Mouse (Mus musculus) stomach, embryonic 16.5 days (tissue): ENCODE data around the gene Tssc4. TPM values are rescaled to one million over a fixed set of nuclear protein-coding genes. Genes with fewer than 3 reads are reported as not detected.

Experiments used
- ATAC-seq: fragments of 200-750 bp; cut with Nextera tagmentation; 2 replicates; pipeline ENCODE4 v1.8.0; 2017; ENCODE audit warnings: moderate number of reproducible peaks, moderate TSS enrichment; ENCODE audit not compliant: insufficient read depth, low FRiP score
- H3K27ac ChIP-seq: fragments of 300-500 bp; sonication (generic); 2 replicates; pipeline ENCODE4 v1.5.1; 2014; ENCODE audit warnings: low read length
- H3K27me3 ChIP-seq: fragments of 300-500 bp; sonication (generic); 2 replicates; pipeline ENCODE4 v1.6.1; 2014; ENCODE audit warnings: low read length, control low read depth, mixed read lengths; ENCODE audit not compliant: control insufficient read depth, insufficient read depth
- H3K36me3 ChIP-seq: fragments of 300-500 bp; sonication (generic); 2 replicates; pipeline ENCODE4 v1.6.1; 2014; ENCODE audit warnings: low read length; ENCODE audit not compliant: control insufficient read depth, insufficient read depth
- H3K4me1 ChIP-seq: fragments of 300-500 bp; sonication (generic); 2 replicates; pipeline ENCODE4 v1.6.1; 2014; ENCODE audit warnings: low read length, control low read depth, mixed read lengths; ENCODE audit not compliant: control insufficient read depth, insufficient read depth
- H3K4me2 ChIP-seq: fragments of 300-500 bp; sonication (generic); 2 replicates; pipeline ENCODE4 v1.6.1; 2014; ENCODE audit warnings: low read depth, low read length, mixed read lengths
- H3K4me3 ChIP-seq: fragments of 300-500 bp; sonication (generic); replicated peaks from 2 replicates; pipeline ENCODE4 v1.5.1; 2014; ENCODE audit warnings: mild to moderate bottlenecking, low read length
- H3K9ac ChIP-seq: fragments of 300-500 bp; sonication (generic); 2 replicates; pipeline ENCODE4 v1.6.1; 2014; ENCODE audit warnings: low read length
- H3K9me3 ChIP-seq: fragments of 300-500 bp; sonication (generic); replicated peaks from 2 replicates; pipeline ENCODE4 v1.6.1; 2016; ENCODE audit warnings: low read length, control low read depth; ENCODE audit not compliant: control insufficient read depth
- WGBS: fragments of 180-500 bp; shearing (Covaris S2); extraction: QIAGEN DNeasy Blood & Tissue Kit; methylation state at CpG from one replicate; pipeline ENCODE4 v1.1.7; 2014; 5-methylcytosine and 5-hydroxymethylcytosine counted together
- polyA plus RNA-seq: library from polyadenylated mRNA; unstranded; fragments of >200 nt; fragmentation: Nextera tagmentation; extraction: Ambion mirVana; gene quantifications from 2 replicates; pipeline ENCODE4 v1.2.1, GENCODE M21; 2015

The Tssc4 gene
- 75.8 and 84.7 TPM in 2 replicates for polyA plus RNA-seq

- Histone ChIP-seq H3K9ac (peak within 1 kb of the TSS; percentile 93), H3K4me2 (peak within 1 kb of the TSS; percentile 95), H3K36me3 (peaks cover 14% of the 10 kb centered on the region; the same call in 1 of the 2 replicates), H3K4me3 (peak within 1 kb of the TSS; percentile 86), H3K9me3 (no peaks in the 10 kb centered on the region), H3K27ac (peak within 1 kb of the TSS; percentile 96), H3K27me3 (no peaks in the 10 kb centered on the region), H3K4me1 (peaks cover 18% of the 10 kb centered on the region)
- under 1% methylated on average over 51 of the region's 51 CpGs for WGBS
- ATAC-seq, result peak; percentile 96
Measured at GRCm38 (mm10) chr7:143068882-143069591, at the start of gene Tssc4. Gene Tssc4, plus strand, starts transcription at chr7:143069249.

DNA sequence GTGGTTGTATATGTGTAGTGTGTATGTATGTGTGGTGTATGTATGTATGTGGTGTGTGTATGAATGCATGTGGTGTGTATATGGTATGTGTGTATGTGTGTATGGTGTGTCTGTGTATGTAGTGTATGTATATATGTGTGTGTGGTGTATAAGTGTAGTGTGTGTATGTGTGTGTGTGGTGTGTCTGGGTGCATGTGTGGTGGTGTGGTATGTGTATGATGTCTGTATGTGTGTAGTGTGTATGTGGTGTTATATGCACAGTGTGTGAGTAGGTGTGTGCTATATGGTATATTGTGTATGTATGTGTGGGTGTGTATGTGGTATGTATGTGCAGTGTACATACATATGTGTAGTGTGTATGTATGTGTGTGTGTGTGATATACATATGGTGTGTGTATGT, 49.0 kb upstream of the Tssc4 start:
- peaks cover 27% of the 10 kb centered on the region for H3K4me1 ChIP-seq
- H3K36me3 ChIP-seq, result no peaks in the 10 kb centered on the region
- H3K4me2 ChIP-seq, result no peak overlapping the region
- no peak for ATAC-seq
- no peak overlapping the region for H3K9ac ChIP-seq
- H3K9me3 ChIP-seq, result no peaks in the 10 kb centered on the region
- no peaks in the 10 kb centered on the region for H3K27me3 ChIP-seq
- H3K27ac ChIP-seq, result no peak overlapping the region
- H3K4me3 ChIP-seq, result no peak overlapping the region

DNA sequence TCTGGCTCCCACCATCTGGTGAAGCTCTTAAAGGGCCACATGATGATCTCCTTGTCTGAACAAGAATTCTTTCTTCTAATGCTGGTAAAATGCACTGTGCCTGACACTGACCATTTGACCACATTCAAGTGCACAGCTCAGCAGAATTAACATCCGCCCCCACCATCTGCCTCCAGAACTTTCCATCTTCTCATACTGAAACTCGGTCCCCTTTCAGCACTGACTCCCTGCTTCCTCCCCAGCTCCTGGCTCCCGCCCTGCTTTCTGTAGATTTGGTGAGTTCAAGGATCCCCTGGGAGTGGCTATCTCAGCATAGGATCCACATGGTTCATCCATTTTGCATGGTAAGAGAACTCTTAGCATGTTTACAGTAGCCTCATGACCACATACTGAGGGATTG, 48.3 kb upstream of the Tssc4 start:
- no peaks in the 10 kb centered on the region for H3K36me3 ChIP-seq
- no peak overlapping the region for H3K4me2 ChIP-seq
- 73% methylated on average over 3 of the region's 3 CpGs for WGBS
- no peaks in the 10 kb centered on the region for H3K27me3 ChIP-seq
- no peak for ATAC-seq
- H3K9me3 ChIP-seq, result no peaks in the 10 kb centered on the region
- no peak overlapping the region for H3K9ac ChIP-seq
- no peak overlapping the region for H3K4me3 ChIP-seq
- H3K27ac ChIP-seq, result peak overlapping the region; percentile 65; the same call in 1 of the 2 replicates
- H3K4me1 ChIP-seq, result peaks cover 20% of the 10 kb centered on the region

DNA sequence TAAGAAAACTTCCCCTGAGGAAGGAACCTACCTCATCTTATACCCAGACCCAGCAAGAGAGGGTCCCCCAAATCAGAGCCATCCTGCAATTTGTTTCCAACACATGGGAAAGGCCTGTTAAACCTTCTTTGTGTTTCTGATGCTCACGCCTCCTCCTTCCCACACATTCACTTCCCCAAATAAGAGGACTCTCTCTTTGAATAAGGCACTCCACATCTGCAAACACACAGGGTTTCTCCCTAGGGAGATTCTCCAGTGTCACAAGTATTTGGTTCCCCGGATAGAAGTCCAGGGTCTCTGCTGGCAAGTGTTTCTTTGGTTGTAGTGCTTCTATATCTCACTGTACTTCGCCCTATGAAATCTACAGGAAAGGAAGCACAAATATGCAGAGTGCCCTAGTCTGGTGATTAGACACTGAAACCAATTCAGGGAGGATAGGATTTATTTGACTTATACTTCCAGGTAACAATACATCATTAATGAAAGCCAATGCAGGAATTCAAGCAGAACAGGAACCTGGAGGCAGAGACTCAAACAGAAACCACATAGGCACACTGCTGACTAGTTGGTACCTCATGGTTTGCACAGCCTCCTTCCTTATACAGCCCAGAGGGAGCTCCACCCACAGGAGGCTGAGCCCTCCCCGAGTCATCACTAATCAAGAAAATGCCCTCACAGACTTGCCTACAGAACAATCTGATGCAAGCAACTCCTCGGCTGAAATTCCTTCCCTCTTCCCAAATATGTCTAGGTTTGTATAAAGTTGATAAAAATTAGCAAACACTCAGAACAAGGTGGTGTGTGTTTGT, 47.5 kb upstream of the Tssc4 start:
- Histone ChIP-seq H3K36me3 (no peaks in the 10 kb centered on the region), H3K4me1 (peaks cover 12% of the 10 kb centered on the region; the same call in 1 of the 2 replicates), H3K9me3 (no peaks in the 10 kb centered on the region), H3K4me3 (no peak overlapping the region), H3K27me3 (no peaks in the 10 kb centered on the region), H3K9ac (no peak overlapping the region), H3K27ac (peak overlapping the region; percentile 65), H3K4me2 (no peak overlapping the region)
- ATAC-seq, result peak; percentile 85
- WGBS, result 50% methylated on average over 5 of the region's 5 CpGs

GRCm38 (mm10) chr7:143023499-143023898, 45.5 kb upstream of the Tssc4 start:
- WGBS, result 82% methylated on average over 2 of the region's 2 CpGs
- H3K27me3 ChIP-seq, result no peaks in the 10 kb centered on the region
- H3K4me2 ChIP-seq, result no peak overlapping the region
- 0 out of 2 replicates have a peak, but pooled peaks cover 11% of the 10 kb centered on the region for H3K4me1 ChIP-seq
- no peak overlapping the region for H3K4me3 ChIP-seq
- no peaks in the 10 kb centered on the region for H3K9me3 ChIP-seq
- no peak for ATAC-seq
- H3K36me3 ChIP-seq, result no peaks in the 10 kb centered on the region
- no peak overlapping the region for H3K27ac ChIP-seq
- no peak overlapping the region for H3K9ac ChIP-seq

DNA sequence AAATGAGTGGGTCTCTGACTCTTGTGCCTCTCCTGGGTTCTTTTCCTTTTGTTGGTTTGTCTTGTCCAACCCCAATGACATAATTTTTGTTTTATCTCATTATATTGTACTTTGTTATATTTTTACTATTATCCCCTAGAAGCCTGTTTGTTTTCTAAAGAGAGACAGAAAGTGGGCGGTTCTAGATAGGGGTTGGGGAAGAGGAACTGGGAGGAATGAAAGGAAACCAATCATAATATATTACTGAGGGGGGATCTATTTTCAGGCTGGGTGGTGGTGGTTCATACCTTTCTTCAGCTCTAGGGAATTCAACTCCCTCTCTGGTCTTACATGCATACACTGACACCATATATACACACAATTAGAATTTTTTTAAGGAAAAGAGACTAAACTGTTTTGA, 44.8 kb upstream of the Tssc4 start:
- H3K27me3 ChIP-seq, result no peaks in the 10 kb centered on the region
- WGBS, result 84% methylated on average over 1 of the region's 1 CpGs
- H3K4me3 ChIP-seq, result no peak overlapping the region
- H3K27ac ChIP-seq, result no peak overlapping the region
- ATAC-seq, result no peak
- no peak overlapping the region for H3K4me2 ChIP-seq
- H3K4me1 ChIP-seq, result 0 out of 2 replicates have a peak, but pooled peaks cover 11% of the 10 kb centered on the region
- no peaks in the 10 kb centered on the region for H3K9me3 ChIP-seq
- no peaks in the 10 kb centered on the region for H3K36me3 ChIP-seq
- no peak overlapping the region for H3K9ac ChIP-seq

DNA sequence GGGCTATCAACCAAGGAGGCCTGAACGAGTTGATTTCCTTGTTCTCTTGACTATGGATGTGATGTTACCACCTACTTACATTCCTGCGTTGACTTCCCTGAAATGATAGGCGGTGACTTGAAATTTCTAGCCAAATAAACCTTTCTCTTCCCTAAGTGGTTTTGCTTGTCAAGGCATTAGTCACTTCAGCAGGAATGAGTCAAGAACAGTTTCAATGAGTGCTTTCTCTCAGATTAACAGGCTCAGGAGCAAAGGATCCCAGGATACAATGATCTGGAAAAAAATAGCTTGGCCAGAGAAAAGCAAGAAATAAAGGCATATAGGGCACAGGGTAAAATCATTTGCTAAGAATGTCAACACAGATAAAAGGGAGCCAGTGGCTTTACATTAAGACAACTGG, 43.6 kb upstream of the Tssc4 start:
- no peaks in the 10 kb centered on the region for H3K36me3 ChIP-seq
- H3K27ac ChIP-seq, result no peak overlapping the region
- no peak for ATAC-seq
- H3K9me3 ChIP-seq, result no peaks in the 10 kb centered on the region
- no peak overlapping the region for H3K4me3 ChIP-seq
- 85% methylated on average over 3 of the region's 3 CpGs for WGBS
- no peaks in the 10 kb centered on the region for H3K27me3 ChIP-seq
- 0 out of 2 replicates have a peak, but pooled peaks cover 11% of the 10 kb centered on the region for H3K4me1 ChIP-seq
- no peak overlapping the region for H3K4me2 ChIP-seq
- H3K9ac ChIP-seq, result no peak overlapping the region

DNA sequence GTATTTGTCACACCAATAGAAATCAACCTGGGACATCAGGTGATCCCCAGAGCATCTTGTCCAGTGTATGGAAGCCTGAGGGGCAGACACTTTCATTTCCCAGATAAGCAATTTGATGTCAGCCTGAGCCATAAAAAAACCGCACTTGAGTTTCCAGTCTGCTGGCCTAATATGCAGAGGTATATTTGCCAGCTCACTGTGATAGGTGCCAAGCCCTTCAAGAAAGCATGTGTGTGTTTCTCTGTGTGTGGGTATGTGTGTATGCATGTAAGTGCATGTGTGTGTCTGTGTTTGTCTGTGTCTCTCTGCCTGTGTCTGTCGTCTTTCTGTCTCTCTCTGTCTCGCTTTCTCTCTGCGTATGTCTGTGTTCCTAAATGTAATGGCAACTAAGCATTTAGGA, 41.9 kb upstream of the Tssc4 start:
- Histone ChIP-seq H3K9me3 (no peaks in the 10 kb centered on the region), H3K9ac (no peak overlapping the region), H3K4me1 (0 out of 2 replicates have a peak, but pooled peaks cover 7% of the 10 kb centered on the region), H3K4me2 (no peak overlapping the region), H3K4me3 (no peak overlapping the region), H3K36me3 (no peaks in the 10 kb centered on the region), H3K27ac (peak overlapping the region; percentile 50; the same call in 1 of the 2 replicates), H3K27me3 (no peaks in the 10 kb centered on the region)
- 73% methylated on average over 4 of the region's 4 CpGs for WGBS
- no peak for ATAC-seq

DNA sequence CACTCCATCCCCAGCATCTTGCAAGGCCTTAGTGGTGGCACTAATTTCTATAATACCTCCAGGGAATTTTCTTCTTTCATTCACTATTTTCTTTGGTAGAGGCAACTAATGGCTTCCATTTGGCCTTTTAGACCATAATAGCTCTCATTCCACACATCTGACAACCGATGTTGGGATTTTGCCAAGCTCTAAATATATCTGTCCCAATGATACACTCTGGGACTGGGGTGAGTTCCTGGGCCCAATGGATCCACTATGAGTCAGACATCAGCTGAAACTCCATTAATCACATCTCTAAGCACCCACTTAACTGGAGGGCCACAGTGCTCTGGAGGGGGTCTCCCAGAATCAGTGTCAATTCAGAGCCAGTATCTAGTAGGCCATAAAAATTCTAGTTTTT, 37.2 kb upstream of the Tssc4 start:
- H3K4me2 ChIP-seq, result no peak overlapping the region
- H3K4me1 ChIP-seq, result 0 out of 2 replicates have a peak, but pooled peaks cover 7% of the 10 kb centered on the region
- no peak for ATAC-seq
- no peaks in the 10 kb centered on the region for H3K9me3 ChIP-seq
- no peak overlapping the region for H3K9ac ChIP-seq
- WGBS, result 39% methylated on average over 1 of the region's 1 CpGs
- H3K4me3 ChIP-seq, result no peak overlapping the region
- no peaks in the 10 kb centered on the region for H3K27me3 ChIP-seq
- no peak overlapping the region for H3K27ac ChIP-seq
- no peaks in the 10 kb centered on the region for H3K36me3 ChIP-seq
